Mouse (Mus musculus) liver, embryonic 14.5 days (tissue): ENCODE results near the gene Rps2. TPM values are rescaled to one million over a fixed set of nuclear protein-coding genes. Genes with fewer than 3 reads are reported as not detected.

Source experiments
- ATAC-seq: fragments of 200-750 bp; cut with Nextera tagmentation; 2 replicates; pipeline ENCODE4 v1.8.0; 2017; ENCODE audit warnings: moderate number of reproducible peaks, mild to moderate bottlenecking, moderate library complexity; ENCODE audit not compliant: insufficient read depth
- DNase-seq, 3 experiments: peaks; one replicate each; pipeline ENCODE4 v3.0.0-alpha.2; 2012 to 2013; ENCODE audit warnings: low read depth in 3 of 3, low spot score in 3 of 3
- H3K27ac ChIP-seq: fragments of 300-500 bp; sonication (generic); 2 replicates; pipeline ENCODE4 v1.5.1; 2014; ENCODE audit warnings: moderate library complexity, mild to moderate bottlenecking, control low read depth, inconsistent platforms
- H3K27me3 ChIP-seq: fragments of 300-500 bp; sonication (generic); 2 replicates; pipeline ENCODE4 v1.6.1; 2014; ENCODE audit warnings: mild to moderate bottlenecking, low read length, moderate library complexity; ENCODE audit not compliant: control insufficient read depth, insufficient read depth
- H3K36me3 ChIP-seq: fragments of 300-500 bp; sonication (generic); replicated peaks from 2 replicates; pipeline ENCODE4 v1.6.1; 2014; ENCODE audit warnings: low read depth; ENCODE audit not compliant: control insufficient read depth, insufficient read depth
- H3K4me1 ChIP-seq, 2 experiments: fragments of 200-500 bp in 1 of 2; fragments of 300-500 bp in 1 of 2; sonication (generic) in 1 of 2; replicated peaks; 2 replicates each; pipeline ENCODE4 v1.6.1; 2012 to 2014; ENCODE audit warnings: antibody characterized with exemption in 1 of 2, inconsistent platforms in 1 of 2, low read length in 1 of 2; ENCODE audit not compliant: control insufficient read depth in 2 of 2, insufficient read depth in 2 of 2
- H3K4me2 ChIP-seq: fragments of 300-500 bp; sonication (generic); 2 replicates; pipeline ENCODE4 v1.6.1; 2014; ENCODE audit warnings: low read depth, mild to moderate bottlenecking, control low read depth, moderate library complexity
- H3K4me3 ChIP-seq, 2 experiments: fragments of 200-500 bp in 1 of 2; fragments of 300-500 bp in 1 of 2; sonication (generic) in 1 of 2; 2 replicates each; pipeline ENCODE4 v1.5.1; 2012 to 2014; ENCODE audit warnings: low read depth in 2 of 2, low read length in 2 of 2, mild to moderate bottlenecking in 2 of 2, control low read depth in 1 of 2, inconsistent platforms in 1 of 2, moderate library complexity in 1 of 2; ENCODE audit not compliant: insufficient read depth in 1 of 2
- H3K9ac ChIP-seq: fragments of 300-500 bp; sonication (generic); replicated peaks from 2 replicates; pipeline ENCODE4 v1.6.1; 2014; ENCODE audit warnings: mild to moderate bottlenecking, control low read depth, moderate library complexity
- H3K9me3 ChIP-seq: fragments of 300-500 bp; sonication (generic); 2 replicates; pipeline ENCODE4 v1.6.1; 2016; ENCODE audit warnings: low read length, mixed read lengths; ENCODE audit not compliant: control insufficient read depth
- CTCF ChIP-seq: IDR thresholded peaks from 2 replicates; pipeline ENCODE4 v1.5.1; 2016; ENCODE audit warnings: antibody characterized with exemption, low read depth, control low read depth
- EP300 ChIP-seq: IDR thresholded peaks from 2 replicates; pipeline ENCODE4 v1.6.1; 2016; ENCODE audit warnings: antibody characterized with exemption, low read depth
- WGBS: fragments of 180-500 bp; shearing (Covaris S2); extraction: QIAGEN DNeasy Blood & Tissue Kit; methylation state at CpG from one replicate; pipeline ENCODE4 v1.1.7; 2014; ENCODE audit not compliant: insufficient replicate concordance; 5-methylcytosine and 5-hydroxymethylcytosine counted together
- polyA plus RNA-seq, 2 experiments: library from polyadenylated mRNA; depleted of rRNA in 1 of 2; stranded (reverse) in 1 of 2; unstranded in 1 of 2; fragments of >200 nt; fragmentation: Nextera tagmentation in 1 of 2; extraction: Ambion mirVana in 1 of 2; gene quantifications; 2 replicates each; pipeline versions ENCODE4 v1.2.1 to v1.2.3; 2012 to 2014

Rps2 gene
- polyA plus RNA-seq, 2 experiments, result 1,219 to 2,096 TPM

GRCm38 (mm10) chr17:24766266-24766875, 48.5 kb downstream of the Rps2 start:
- no peaks in the 10 kb centered on the region for H3K36me3 ChIP-seq
- no peak for TF ChIP-seq CTCF
- no peak for TF ChIP-seq EP300
- 29% methylated on average over 12 of the region's 12 CpGs for WGBS
- ATAC-seq (no peak), DNase-seq (no peak)
- peaks cover 5% of the 10 kb centered on the region; the same call in 1 of the 2 replicates for H3K27me3 ChIP-seq
- H3K27ac ChIP-seq, result no peak overlapping the region
- H3K4me2 ChIP-seq, result no peak overlapping the region
- H3K9ac ChIP-seq, result no peak overlapping the region
- no peaks in the 10 kb centered on the region for H3K4me1 ChIP-seq
- no peak overlapping the region for H3K4me3 ChIP-seq
- H3K9me3 ChIP-seq, result no peaks in the 10 kb centered on the region

- H3K4me3 ChIP-seq, result no peak overlapping the region
- H3K27me3 ChIP-seq, result peaks cover 5% of the 10 kb centered on the region; the same call in 1 of the 2 replicates
- H3K27ac ChIP-seq, result no peak overlapping the region
- H3K9ac ChIP-seq, result no peak overlapping the region
- no peak for DNase-seq
- no peak for ATAC-seq
- H3K4me1 ChIP-seq, result no peaks in the 10 kb centered on the region
- WGBS, result 40% methylated on average over 3 of the region's 3 CpGs
- H3K36me3 ChIP-seq, result no peaks in the 10 kb centered on the region
- H3K9me3 ChIP-seq, result no peaks in the 10 kb centered on the region
- TF ChIP-seq EP300 (no peak), CTCF (no peak)
- no peak overlapping the region for H3K4me2 ChIP-seq
These were observed 51.2 kb downstream of the Rps2 start for GRCm38 (mm10) chr17:24769146-24769545.

Other genes starting within 250 kb of the Rps2 start
Only the 30 nearest of the 33 such genes appear.
- 13.5 and 18.5 TPM in 2 replicates for gene Mlst8, start 239.0 kb upstream of the Rps2 start, polyA plus RNA-seq (2012; rRNA removed)
- 9.6 and 11.2 TPM in 2 replicates for gene Mlst8, start 239.0 kb upstream of the Rps2 start, polyA plus RNA-seq (2014; fragmentation: Nextera tagmentation; extraction: Ambion mirVana)
- 0.09 and 0.11 TPM in 2 replicates for gene Caskin1, start 229.5 kb upstream of the Rps2 start, polyA plus RNA-seq (2012; rRNA removed)
- gene Caskin1, start 229.5 kb upstream of the Rps2 start, polyA plus RNA-seq (2014; fragmentation: Nextera tagmentation; extraction: Ambion mirVana), result 0.08 TPM in 2 replicates
- 55.4 and 64.2 TPM in 2 replicates for gene Traf7, start 190.2 kb upstream of the Rps2 start, polyA plus RNA-seq (2012; rRNA removed)
- 25.6 and 29.4 TPM in 2 replicates for gene Traf7, start 190.2 kb upstream of the Rps2 start, polyA plus RNA-seq (2014; fragmentation: Nextera tagmentation; extraction: Ambion mirVana)
- 0.21 and 0.28 TPM in 2 replicates for gene Rab26, start 183.9 kb upstream of the Rps2 start, polyA plus RNA-seq (2012; rRNA removed)
- 0.95 and 1.0 TPM in 2 replicates for gene Rab26, start 183.9 kb upstream of the Rps2 start, polyA plus RNA-seq (2014; fragmentation: Nextera tagmentation; extraction: Ambion mirVana)
- 3.4 and 4.0 TPM in 2 replicates for gene Pkd1, start 168.3 kb upstream of the Rps2 start, polyA plus RNA-seq (2012; rRNA removed)
- gene Pkd1, start 168.3 kb upstream of the Rps2 start, polyA plus RNA-seq (2014; fragmentation: Nextera tagmentation; extraction: Ambion mirVana), result 1.8 and 2.9 TPM in 2 replicates
- 17.0 and 21.4 TPM in 2 replicates for gene Tsc2, start 85.5 kb upstream of the Rps2 start, polyA plus RNA-seq (2012; rRNA removed)
- 17.6 and 23.8 TPM in 2 replicates for gene Tsc2, start 85.5 kb upstream of the Rps2 start, polyA plus RNA-seq (2014; fragmentation: Nextera tagmentation; extraction: Ambion mirVana)
- 6.2 and 6.6 TPM in 2 replicates for gene Nthl1, start 85.4 kb upstream of the Rps2 start, polyA plus RNA-seq (2012; rRNA removed)
- gene Nthl1, start 85.4 kb upstream of the Rps2 start, polyA plus RNA-seq (2014; fragmentation: Nextera tagmentation; extraction: Ambion mirVana), result 5.9 and 6.1 TPM in 2 replicates
- gene Slc9a3r2, start 67.8 kb upstream of the Rps2 start, polyA plus RNA-seq (2012; rRNA removed), result 5.5 and 5.7 TPM in 2 replicates
- 8.1 and 9.9 TPM in 2 replicates for gene Slc9a3r2, start 67.8 kb upstream of the Rps2 start, polyA plus RNA-seq (2014; fragmentation: Nextera tagmentation; extraction: Ambion mirVana)
- 0.27 TPM in 1 of 2 replicates, not detected in the other for gene Npw, start 59.7 kb upstream of the Rps2 start, polyA plus RNA-seq (2012; rRNA removed)
- gene Npw, start 59.7 kb upstream of the Rps2 start, polyA plus RNA-seq (2014; fragmentation: Nextera tagmentation; extraction: Ambion mirVana), result 0.29 TPM in 1 of 2 replicates, not detected in the other
- gene Zfp598, start 48.4 kb upstream of the Rps2 start, polyA plus RNA-seq (2012; rRNA removed), result 21.3 and 23.8 TPM in 2 replicates
- 10.7 and 14.5 TPM in 2 replicates for gene Zfp598, start 48.4 kb upstream of the Rps2 start, polyA plus RNA-seq (2014; fragmentation: Nextera tagmentation; extraction: Ambion mirVana)
- 0.06 and 0.14 TPM in 2 replicates for gene Syngr3, start 28.2 kb upstream of the Rps2 start, polyA plus RNA-seq (2012; rRNA removed)
- gene Syngr3, start 28.2 kb upstream of the Rps2 start, polyA plus RNA-seq (2014; fragmentation: Nextera tagmentation; extraction: Ambion mirVana), result 0.08 TPM in 1 of 2 replicates, not detected in the other
- gene Gfer, start 22.0 kb upstream of the Rps2 start, polyA plus RNA-seq (2012; rRNA removed), result 13.9 and 19.5 TPM in 2 replicates
- gene Gfer, start 22.0 kb upstream of the Rps2 start, polyA plus RNA-seq (2014; fragmentation: Nextera tagmentation; extraction: Ambion mirVana), result 30.2 and 32.3 TPM in 2 replicates
- 0.87 and 0.97 TPM in 2 replicates for gene Noxo1, start 21.9 kb upstream of the Rps2 start, polyA plus RNA-seq (2012; rRNA removed)
- gene Noxo1, start 21.9 kb upstream of the Rps2 start, polyA plus RNA-seq (2014; fragmentation: Nextera tagmentation; extraction: Ambion mirVana), result 0.25 and 0.30 TPM in 2 replicates
- 20.5 and 26.8 TPM in 2 replicates for gene Tbl3, start 10.5 kb upstream of the Rps2 start, polyA plus RNA-seq (2012; rRNA removed)
- 31.3 and 33.4 TPM in 2 replicates for gene Tbl3, start 10.5 kb upstream of the Rps2 start, polyA plus RNA-seq (2014; fragmentation: Nextera tagmentation; extraction: Ambion mirVana)
- gene Rnf151, start 53 bp upstream of the Rps2 start, polyA plus RNA-seq (2012; rRNA removed), result 0.11 and 0.29 TPM in 2 replicates
- not detected in 2 replicates for gene Rnf151, start 53 bp upstream of the Rps2 start, polyA plus RNA-seq (2014; fragmentation: Nextera tagmentation; extraction: Ambion mirVana)
- 84.0 and 162 TPM in 2 replicates for gene Ndufb10, start 6.4 kb downstream of the Rps2 start, polyA plus RNA-seq (2012; rRNA removed)
- 207 and 216 TPM in 2 replicates for gene Ndufb10, start 6.4 kb downstream of the Rps2 start, polyA plus RNA-seq (2014; fragmentation: Nextera tagmentation; extraction: Ambion mirVana)
- gene Rpl3l, start 9.7 kb downstream of the Rps2 start, polyA plus RNA-seq (2012; rRNA removed), result 0.03 TPM in 1 of 2 replicates, not detected in the other
- not detected in 2 replicates for gene Rpl3l, start 9.7 kb downstream of the Rps2 start, polyA plus RNA-seq (2014; fragmentation: Nextera tagmentation; extraction: Ambion mirVana)
- gene Msrb1, start 18.5 kb downstream of the Rps2 start, polyA plus RNA-seq (2012; rRNA removed), result 18.3 and 25.4 TPM in 2 replicates
- 28.8 and 28.9 TPM in 2 replicates for gene Msrb1, start 18.5 kb downstream of the Rps2 start, polyA plus RNA-seq (2014; fragmentation: Nextera tagmentation; extraction: Ambion mirVana)
- 0.03 and 0.06 TPM in 2 replicates for gene Hs3st6, start 34.9 kb downstream of the Rps2 start, polyA plus RNA-seq (2012; rRNA removed)
- gene Hs3st6, start 34.9 kb downstream of the Rps2 start, polyA plus RNA-seq (2014; fragmentation: Nextera tagmentation; extraction: Ambion mirVana), result not detected in 2 replicates
- gene Meiob, start 86.2 kb downstream of the Rps2 start, polyA plus RNA-seq (2012; rRNA removed), result 0.50 and 0.65 TPM in 2 replicates
- 0.90 and 1.2 TPM in 2 replicates for gene Meiob, start 86.2 kb downstream of the Rps2 start, polyA plus RNA-seq (2014; fragmentation: Nextera tagmentation; extraction: Ambion mirVana)
- gene Hagh, start 122.0 kb downstream of the Rps2 start, polyA plus RNA-seq (2012; rRNA removed), result 49.8 and 65.9 TPM in 2 replicates
- 109 and 120 TPM in 2 replicates for gene Hagh, start 122.0 kb downstream of the Rps2 start, polyA plus RNA-seq (2014; fragmentation: Nextera tagmentation; extraction: Ambion mirVana)
- gene Fahd1, start 132.2 kb downstream of the Rps2 start, polyA plus RNA-seq (2012; rRNA removed), result 18.6 and 24.0 TPM in 2 replicates
- 37.2 and 40.1 TPM in 2 replicates for gene Fahd1, start 132.2 kb downstream of the Rps2 start, polyA plus RNA-seq (2014; fragmentation: Nextera tagmentation; extraction: Ambion mirVana)
- gene Igfals, start 147.9 kb downstream of the Rps2 start, polyA plus RNA-seq (2012; rRNA removed), result 3.4 and 4.3 TPM in 2 replicates
- 4.7 and 6.3 TPM in 2 replicates for gene Igfals, start 147.9 kb downstream of the Rps2 start, polyA plus RNA-seq (2014; fragmentation: Nextera tagmentation; extraction: Ambion mirVana)
- 30.8 and 33.1 TPM in 2 replicates for gene Nubp2, start 168.2 kb downstream of the Rps2 start, polyA plus RNA-seq (2012; rRNA removed)
- 76.7 and 80.1 TPM in 2 replicates for gene Nubp2, start 168.2 kb downstream of the Rps2 start, polyA plus RNA-seq (2014; fragmentation: Nextera tagmentation; extraction: Ambion mirVana)
- 26.3 and 28.4 TPM in 2 replicates for gene Spsb3, start 168.5 kb downstream of the Rps2 start, polyA plus RNA-seq (2012; rRNA removed)
- gene Spsb3, start 168.5 kb downstream of the Rps2 start, polyA plus RNA-seq (2014; fragmentation: Nextera tagmentation; extraction: Ambion mirVana), result 37.5 and 40.2 TPM in 2 replicates
- 7.6 and 9.4 TPM in 2 replicates for gene Eme2, start 177.0 kb downstream of the Rps2 start, polyA plus RNA-seq (2012; rRNA removed)
- gene Eme2, start 177.0 kb downstream of the Rps2 start, polyA plus RNA-seq (2014; fragmentation: Nextera tagmentation; extraction: Ambion mirVana), result 7.4 and 8.5 TPM in 2 replicates
- 48.0 and 49.2 TPM in 2 replicates for gene Mrps34, start 177.0 kb downstream of the Rps2 start, polyA plus RNA-seq (2012; rRNA removed)
- gene Mrps34, start 177.0 kb downstream of the Rps2 start, polyA plus RNA-seq (2014; fragmentation: Nextera tagmentation; extraction: Ambion mirVana), result 43.5 and 49.9 TPM in 2 replicates
- 55.7 and 65.6 TPM in 2 replicates for gene Nme3, start 178.4 kb downstream of the Rps2 start, polyA plus RNA-seq (2012; rRNA removed)
- 79.2 and 83.7 TPM in 2 replicates for gene Nme3, start 178.4 kb downstream of the Rps2 start, polyA plus RNA-seq (2014; fragmentation: Nextera tagmentation; extraction: Ambion mirVana)
- gene Mapk8ip3, start 218.9 kb downstream of the Rps2 start, polyA plus RNA-seq (2012; rRNA removed), result 30.6 and 34.3 TPM in 2 replicates
- gene Mapk8ip3, start 218.9 kb downstream of the Rps2 start, polyA plus RNA-seq (2014; fragmentation: Nextera tagmentation; extraction: Ambion mirVana), result 7.2 and 8.0 TPM in 2 replicates
- gene Jpt2, start 242.6 kb downstream of the Rps2 start, polyA plus RNA-seq (2012; rRNA removed), result 18.9 and 24.3 TPM in 2 replicates
- gene Jpt2, start 242.6 kb downstream of the Rps2 start, polyA plus RNA-seq (2014; fragmentation: Nextera tagmentation; extraction: Ambion mirVana), result 31.6 and 34.3 TPM in 2 replicates